Mouse (Mus musculus) liver, embryonic 16.5 days (tissue): ENCODE results near the gene Prelp. TPM values are rescaled to one million over a fixed set of nuclear protein-coding genes. Genes with fewer than 3 reads are reported as not detected.
A peak's percentile ranks its signal among the peaks of the same experiment; 100 is the strongest.

Experiments used
- ATAC-seq: fragments of 200-750 bp; cut with Nextera tagmentation; 2 replicates; pipeline ENCODE4 v1.8.0; 2017; ENCODE audit warnings: low read depth, mild to moderate bottlenecking, moderate number of reproducible peaks, moderate library complexity
- H3K27ac ChIP-seq: fragments of 300-500 bp; sonication (generic); 2 replicates; pipeline ENCODE4 v1.5.1; 2014; ENCODE audit warnings: mild to moderate bottlenecking, low read length
- H3K27me3 ChIP-seq: fragments of 300-500 bp; sonication (generic); 2 replicates; pipeline ENCODE4 v1.6.1; 2014; ENCODE audit warnings: low read depth, low read length, mixed read lengths; ENCODE audit not compliant: control insufficient read depth, insufficient read depth
- H3K36me3 ChIP-seq: fragments of 300-500 bp; sonication (generic); 2 replicates; pipeline ENCODE4 v1.6.1; 2014; ENCODE audit warnings: mild to moderate bottlenecking; ENCODE audit not compliant: control insufficient read depth, insufficient read depth
- H3K4me1 ChIP-seq: fragments of 300-500 bp; sonication (generic); 2 replicates; pipeline ENCODE4 v1.6.1; 2014; ENCODE audit warnings: low read depth, low read length, mixed read lengths; ENCODE audit not compliant: control insufficient read depth
- H3K4me2 ChIP-seq: fragments of 300-500 bp; sonication (generic); 2 replicates; pipeline ENCODE4 v1.6.1; 2014; ENCODE audit warnings: low read depth, low read length, mixed read lengths
- H3K4me3 ChIP-seq: fragments of 300-500 bp; sonication (generic); 2 replicates; pipeline ENCODE4 v1.5.1; 2014; ENCODE audit warnings: low read depth, mild to moderate bottlenecking, low read length
- H3K9ac ChIP-seq: fragments of 300-500 bp; sonication (generic); 2 replicates; pipeline ENCODE4 v1.6.1; 2014; ENCODE audit warnings: low read depth, low read length
- H3K9me3 ChIP-seq: fragments of 300-500 bp; sonication (generic); replicated peaks from 2 replicates; pipeline ENCODE4 v1.6.1; 2016; ENCODE audit warnings: low read length; ENCODE audit not compliant: control insufficient read depth
- WGBS: fragments of 180-500 bp; shearing (Covaris S2); extraction: QIAGEN DNeasy Blood & Tissue Kit; methylation state at CpG from one replicate; pipeline ENCODE4 v1.1.7; 2014; ENCODE audit not compliant: insufficient replicate concordance; 5-methylcytosine and 5-hydroxymethylcytosine counted together
- polyA plus RNA-seq: library from polyadenylated mRNA; unstranded; fragments of >200 nt; fragmentation: Nextera tagmentation; extraction: Ambion mirVana; gene quantifications from 2 replicates; pipeline ENCODE4 v1.2.1, GENCODE M21; 2015

The Prelp gene
- polyA plus RNA-seq, 1 experiment from 2014 or later: 4.4 TPM

DNA sequence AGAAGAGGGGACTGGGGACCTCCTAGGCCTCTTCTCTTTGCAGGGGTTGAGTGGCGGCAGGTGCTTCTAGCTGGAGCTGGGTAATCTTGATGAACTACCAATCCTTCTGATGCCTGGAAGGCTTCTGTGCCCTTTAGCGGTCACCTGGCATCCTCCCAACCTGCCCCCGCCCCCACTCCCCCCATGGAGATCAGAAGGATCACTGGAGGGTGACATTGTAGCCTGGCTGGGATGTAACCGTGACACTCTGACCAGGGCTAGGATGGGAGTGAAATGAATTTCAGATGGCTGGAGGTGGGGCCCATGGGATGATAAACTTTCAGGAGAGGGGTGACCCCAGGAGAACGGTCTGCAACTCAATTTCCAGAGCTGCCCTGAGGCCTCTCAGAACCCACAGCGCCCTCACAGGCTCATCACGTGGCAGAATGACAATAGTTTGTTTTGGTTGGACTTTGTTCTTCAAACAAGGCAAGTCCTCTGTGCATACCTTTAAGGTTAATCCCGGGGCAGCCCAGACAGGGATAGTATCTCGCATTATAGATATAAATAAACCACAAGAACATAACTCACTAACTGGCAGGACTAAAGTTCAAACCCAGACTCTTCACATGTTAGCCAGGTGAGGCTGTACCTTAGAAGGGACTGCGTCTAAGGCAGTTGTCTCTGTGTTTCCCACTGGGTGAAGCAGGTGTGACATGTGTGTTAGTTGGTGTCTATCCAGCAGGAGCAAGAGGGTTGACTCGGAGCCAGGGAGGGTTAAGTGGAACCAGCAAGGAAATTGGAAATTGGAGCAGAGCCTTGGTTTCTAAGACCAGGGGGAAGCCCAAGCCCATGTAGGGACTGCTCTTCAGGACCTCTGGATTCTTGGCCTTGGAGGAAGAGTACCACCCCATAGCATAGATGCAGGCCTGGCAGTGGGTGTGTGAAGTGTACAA is 38.7 kb downstream of the Prelp start:
- ATAC-seq: peak; percentile 72
- Histone ChIP-seq H3K4me3 (no peak overlapping the region), H3K9me3 (no peaks in the 10 kb centered on the region), H3K36me3 (no peaks in the 10 kb centered on the region), H3K4me1 (peaks cover 36% of the 10 kb centered on the region), H3K9ac (no peak overlapping the region), H3K4me2 (no peak overlapping the region), H3K27ac (peak overlapping the region; percentile 56), H3K27me3 (no peaks in the 10 kb centered on the region)
- 55% methylated on average over 11 of the region's 11 CpGs for WGBS

DNA sequence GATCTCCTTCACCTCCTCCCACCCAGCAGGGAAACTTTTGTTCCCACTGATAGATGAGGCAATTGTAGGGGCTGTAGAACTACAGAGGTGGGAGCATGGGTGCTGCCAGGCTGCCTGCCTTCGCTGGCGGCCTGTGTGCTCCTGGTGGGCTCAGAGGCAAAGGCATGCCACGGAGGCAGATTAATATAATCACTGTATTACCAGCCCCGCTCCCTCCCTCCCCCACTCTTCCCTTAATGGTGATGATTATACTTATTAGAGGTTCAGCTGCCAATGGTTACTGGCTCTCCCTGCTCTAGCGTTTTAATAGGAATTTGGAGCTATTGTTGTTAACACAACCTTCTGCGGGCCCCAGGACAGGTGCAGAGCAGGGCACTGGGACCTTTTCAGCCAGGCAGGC is 39.4 kb downstream of the Prelp start:
- Histone ChIP-seq H3K4me3 (no peak overlapping the region), H3K4me2 (no peak overlapping the region), H3K9ac (no peak overlapping the region), H3K27ac (peak overlapping the region; percentile 51), H3K4me1 (peaks cover 28% of the 10 kb centered on the region), H3K36me3 (no peaks in the 10 kb centered on the region), H3K9me3 (no peaks in the 10 kb centered on the region), H3K27me3 (no peaks in the 10 kb centered on the region)
- WGBS: 67% methylated on average over 6 of the region's 6 CpGs
- no peak for ATAC-seq

DNA sequence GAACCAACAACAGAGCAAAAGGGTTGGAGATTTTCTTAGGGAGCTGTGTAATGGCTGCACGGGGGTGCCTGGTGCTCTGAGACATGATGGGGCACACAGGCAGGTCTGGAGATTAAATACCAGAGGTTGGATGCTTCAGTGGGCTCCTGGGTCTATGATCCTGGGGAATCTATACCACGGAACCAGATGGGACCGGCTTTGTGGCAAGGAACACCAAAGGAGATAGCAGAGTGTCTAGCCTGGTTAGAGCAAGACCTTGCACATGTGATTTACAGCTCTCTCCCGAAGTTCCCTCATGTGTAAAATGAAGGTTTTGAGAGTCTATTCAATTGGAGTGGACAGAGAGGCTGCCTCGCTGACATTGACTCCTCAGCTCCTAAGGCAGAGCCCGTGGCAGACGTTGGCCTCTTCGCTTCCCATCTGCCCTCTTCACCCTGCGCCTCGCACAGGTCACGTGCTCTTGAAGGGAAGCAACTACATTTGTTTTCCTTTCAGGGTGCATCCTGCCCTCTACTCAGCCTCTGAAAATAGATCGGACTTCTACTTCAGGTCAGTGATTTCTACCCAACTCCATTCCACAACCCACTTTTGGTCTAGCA is 42.3 kb downstream of the Prelp start:
- no peak overlapping the region for H3K9ac ChIP-seq
- no peak overlapping the region for H3K27ac ChIP-seq
- H3K4me3 ChIP-seq: no peak overlapping the region
- ATAC-seq: no peak
- H3K4me1 ChIP-seq: peaks cover 15% of the 10 kb centered on the region
- 55% methylated on average over 12 of the region's 12 CpGs for WGBS
- no peaks in the 10 kb centered on the region for H3K9me3 ChIP-seq
- H3K36me3 ChIP-seq: no peaks in the 10 kb centered on the region
- no peaks in the 10 kb centered on the region for H3K27me3 ChIP-seq
- no peak overlapping the region for H3K4me2 ChIP-seq

DNA sequence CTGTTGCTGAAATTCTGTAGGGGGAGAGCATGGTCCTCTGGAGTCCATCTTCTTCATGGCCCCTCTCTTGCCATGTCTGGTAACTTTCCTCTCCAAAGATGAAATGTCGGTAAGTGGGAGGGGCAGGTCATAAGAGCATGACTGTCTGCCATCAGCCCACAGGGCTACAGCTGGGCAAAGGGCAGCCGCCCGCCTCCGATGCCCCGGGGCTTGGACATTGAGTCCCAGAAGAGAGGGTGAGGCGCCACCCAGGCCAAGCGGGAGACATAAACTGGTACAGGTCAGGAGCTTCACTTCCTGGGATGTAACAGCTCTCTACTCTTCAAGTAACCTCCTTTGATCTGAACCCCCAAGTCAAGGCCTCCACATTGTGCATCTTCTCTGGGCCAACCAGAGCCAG is 44.3 kb downstream of the Prelp start:
- Histone ChIP-seq H3K4me1 (peaks cover 7% of the 10 kb centered on the region), H3K4me3 (no peak overlapping the region), H3K27me3 (no peaks in the 10 kb centered on the region), H3K27ac (no peak overlapping the region), H3K4me2 (no peak overlapping the region), H3K9ac (no peak overlapping the region), H3K36me3 (no peaks in the 10 kb centered on the region), H3K9me3 (no peaks in the 10 kb centered on the region)
- ATAC-seq: no peak
- 79% methylated on average over 7 of the region's 7 CpGs for WGBS

DNA sequence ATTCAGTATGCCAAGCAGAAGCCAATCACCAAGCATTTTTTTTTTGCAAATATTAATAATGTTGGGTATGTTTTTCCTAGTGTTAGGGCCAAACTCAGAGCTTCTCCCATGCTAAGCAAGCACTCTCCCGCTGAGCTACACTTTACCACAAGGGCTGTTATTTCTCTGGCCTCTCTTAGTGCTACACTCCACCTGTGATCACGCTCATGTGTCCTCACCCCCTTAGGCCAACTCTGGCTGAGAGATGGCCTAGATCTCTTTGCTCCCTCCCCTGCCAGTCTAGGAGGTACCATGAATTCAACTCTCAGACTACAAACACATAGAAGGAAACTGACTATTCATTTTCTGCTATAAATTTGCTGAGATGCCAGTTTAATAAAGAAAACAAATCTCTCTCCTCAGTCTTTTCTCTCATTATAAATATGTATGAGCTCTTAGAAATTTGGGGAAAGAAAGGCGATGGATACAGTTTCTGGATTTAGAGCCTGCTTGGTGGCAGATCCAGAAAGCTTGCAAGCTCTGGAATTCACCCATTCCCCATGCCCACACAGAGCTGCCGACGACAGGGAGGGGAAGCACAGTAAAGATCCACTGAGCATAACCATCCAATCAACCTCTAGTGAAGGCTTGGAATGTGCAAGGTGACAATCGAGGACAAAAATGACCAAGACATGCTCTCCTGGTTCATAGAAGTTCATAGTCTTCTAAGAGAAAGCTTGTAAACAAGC is 48.0 kb downstream of the Prelp start:
- no peaks in the 10 kb centered on the region for H3K27me3 ChIP-seq
- no peaks in the 10 kb centered on the region for H3K9me3 ChIP-seq
- H3K4me2 ChIP-seq: no peak overlapping the region
- no peak overlapping the region for H3K9ac ChIP-seq
- H3K4me1 ChIP-seq: no peaks in the 10 kb centered on the region
- H3K36me3 ChIP-seq: no peaks in the 10 kb centered on the region
- no peak for ATAC-seq
- H3K27ac ChIP-seq: no peak overlapping the region
- 72% methylated on average over 6 of the region's 6 CpGs for WGBS
- no peak overlapping the region for H3K4me3 ChIP-seq

DNA sequence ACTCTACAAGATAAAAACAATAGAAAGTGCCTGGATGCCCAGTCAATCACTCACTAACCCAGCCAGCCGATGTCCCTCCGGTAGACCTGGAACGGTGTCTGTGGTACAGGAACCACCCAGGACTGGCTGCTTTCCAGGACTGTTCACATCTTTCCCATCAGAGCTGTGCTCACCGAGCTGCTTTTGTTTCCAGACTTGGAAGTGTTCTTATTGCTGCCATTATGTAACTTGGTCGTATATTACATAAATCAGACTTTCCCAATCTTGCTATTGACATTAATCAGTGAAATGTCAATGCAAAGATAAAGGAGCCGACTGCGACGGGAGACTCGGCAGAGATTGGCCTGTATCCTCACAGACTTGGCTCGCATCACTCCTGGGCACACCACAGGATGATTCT is 50.0 kb downstream of the Prelp start:
- no peak overlapping the region for H3K4me3 ChIP-seq

DNA sequence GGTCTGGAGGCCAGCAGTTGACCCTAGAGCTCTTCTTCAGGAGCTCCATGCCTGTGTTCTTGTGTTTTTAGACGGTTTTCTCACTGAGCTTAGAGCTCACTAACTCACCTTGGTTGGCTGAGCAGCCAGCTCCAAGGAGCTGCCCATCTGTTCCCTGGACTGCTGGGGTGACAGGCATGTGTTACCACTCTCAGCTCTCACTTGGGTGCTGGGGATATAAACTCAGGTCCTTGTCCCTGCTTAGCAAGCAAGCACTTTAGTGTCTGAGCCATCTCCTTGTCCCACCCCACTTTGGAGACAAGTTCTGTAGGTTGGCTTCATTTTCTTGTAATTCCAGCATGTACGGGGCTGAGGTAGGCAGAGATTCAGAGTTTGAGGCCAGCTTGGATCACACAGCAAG is 52.0 kb downstream of the Prelp start:
- Histone ChIP-seq H3K27me3 (no peaks in the 10 kb centered on the region), H3K27ac (no peak overlapping the region)
- WGBS: 49% methylated on average over 2 of the region's 2 CpGs

More for the DNA sequence above, 50.0 kb downstream of the Prelp start:
- WGBS: 71% methylated on average over 10 of the region's 10 CpGs
- no peak for ATAC-seq
- Histone ChIP-seq H3K4me2 (no peak overlapping the region), H3K4me1 (no peaks in the 10 kb centered on the region), H3K9me3 (no peaks in the 10 kb centered on the region), H3K27me3 (no peaks in the 10 kb centered on the region), H3K27ac (no peak overlapping the region), H3K36me3 (no peaks in the 10 kb centered on the region), H3K9ac (no peak overlapping the region)

DNA sequence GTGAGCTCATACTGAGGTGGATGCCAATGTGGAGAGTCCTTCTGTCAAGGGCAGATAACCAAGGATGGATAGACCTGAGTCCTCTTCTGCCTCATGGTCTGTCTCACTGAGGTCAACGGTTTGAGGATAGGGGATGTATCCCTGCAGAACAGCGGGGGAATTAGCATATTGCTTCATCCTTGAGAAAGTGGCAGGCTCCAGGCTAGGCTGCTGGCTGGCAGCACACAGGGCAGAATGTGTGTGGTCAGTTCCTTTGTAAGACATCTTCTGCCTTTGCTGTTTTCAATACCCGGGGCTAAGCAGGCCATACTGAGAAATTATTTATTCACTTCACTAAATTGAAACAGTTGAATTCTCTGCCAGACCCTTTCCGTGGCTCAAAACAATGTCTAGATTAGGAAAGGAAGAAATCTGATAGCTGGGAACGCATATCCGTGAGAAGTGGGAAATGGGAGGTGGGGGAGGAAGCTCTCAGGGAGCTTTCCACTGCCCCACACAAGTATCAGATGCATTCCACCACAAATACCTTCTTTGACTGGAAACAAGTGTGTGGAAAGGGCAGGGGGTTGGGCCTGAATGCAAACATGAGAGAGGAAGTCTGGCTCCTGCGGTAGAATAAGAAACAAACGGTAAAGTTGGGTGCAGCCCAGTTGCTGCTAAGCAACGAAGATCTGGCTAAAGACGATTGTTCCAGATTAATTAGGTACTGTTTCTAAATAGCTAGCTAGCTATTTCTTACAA is 57.8 kb downstream of the Prelp start:
- Histone ChIP-seq H3K36me3 (no peaks in the 10 kb centered on the region), H3K4me3 (no peak overlapping the region), H3K27me3 (no peaks in the 10 kb centered on the region), H3K4me1 (peaks cover 8% of the 10 kb centered on the region), H3K27ac (no peak overlapping the region), H3K4me2 (no peak overlapping the region), H3K9ac (no peak overlapping the region), H3K9me3 (no peaks in the 10 kb centered on the region)
- WGBS: 13% methylated on average over 10 of the region's 10 CpGs
- ATAC-seq: 0 out of 2 replicates have a peak, but pooled peaks have one; percentile 16

More for the DNA sequence above, 52.0 kb downstream of the Prelp start:
- Histone ChIP-seq H3K4me1 (no peaks in the 10 kb centered on the region), H3K4me3 (no peak overlapping the region), H3K36me3 (no peaks in the 10 kb centered on the region), H3K4me2 (no peak overlapping the region), H3K9me3 (no peaks in the 10 kb centered on the region), H3K9ac (no peak overlapping the region)
- no peak for ATAC-seq
